ENCODE assay signal across 7 mouse cellular contexts in genomic region chr7:105810280-105810876, GRCm38 (mm10). TPM values are rescaled to one million over a fixed set of nuclear protein-coding genes. Genes with fewer than 3 reads are reported as not detected.
DNase-seq lines count a peak whose midpoint lies in the region; ATAC-seq and TF ChIP-seq lines count a peak whose summit lies in the region.

No protein-coding gene starts in this region.

- peaks cover 19% of the 10 kb centered on the region for H3K4me1 ChIP-seq in lung, adult 2 months (ENCODE audit: control insufficient read depth, insufficient read depth, low read length)
- H3K4me1 ChIP-seq in hindbrain, embryonic 11.5 days (replicated peaks; ENCODE audit: control insufficient read depth, insufficient read depth, low read length), result no peaks in the 10 kb centered on the region
- H3K4me1 ChIP-seq in midbrain, embryonic 12.5 days, result peaks cover 8% of the 10 kb centered on the region

- no peak for ATAC-seq in hindbrain, embryonic 11.5 days (ENCODE audit: low FRiP score)
- ATAC-seq in midbrain, embryonic 12.5 days (ENCODE audit: low FRiP score, low read depth), result no peak; the same call in 1 of the 2 replicates

- no peaks in the 10 kb centered on the region for H3K36me3 ChIP-seq in hindbrain, embryonic 11.5 days (ENCODE audit: control insufficient read depth, insufficient read depth, low read length)
- peaks cover 11% of the 10 kb centered on the region for H3K36me3 ChIP-seq in midbrain, embryonic 12.5 days

- no peaks in the 10 kb centered on the region for H3K9me3 ChIP-seq in hindbrain, embryonic 11.5 days (ENCODE audit: control insufficient read depth, low read length)
- no peaks in the 10 kb centered on the region for H3K9me3 ChIP-seq in midbrain, embryonic 12.5 days

- no peak for DNase-seq in lung, adult 2 months
- DNase-seq in lung, adult 18-20 months, result no peak
- peak; percentile 24 for DNase-seq in c-Kit-positive CD71-positive TER-119-positive erythroid progenitor cells, embryonic 14.5 days (ENCODE audit: low spot score)
- DNase-seq in hindbrain, embryonic 11.5 days (ENCODE audit: low spot score), result no peak
- DNase-seq in spleen, adult 18-20 months, result no peak
- no peak for DNase-seq in ovary, adult 18-20 months (ENCODE audit: low spot score)

- WGBS in lung, adult 2 months, result 1% methylated on average over 37 of the region's 37 CpGs
- 5% methylated on average over 37 of the region's 37 CpGs for WGBS in hindbrain, embryonic 11.5 days
- 5% methylated on average over 37 of the region's 37 CpGs for WGBS in midbrain, embryonic 12.5 days

- peak overlapping the region; percentile 81 for H3K4me3 ChIP-seq in lung, adult 2 months (replicated peaks; ENCODE audit: extremely low read depth, low read depth, low read length)
- peak overlapping the region; percentile 81 for H3K4me3 ChIP-seq in hindbrain, embryonic 11.5 days (ENCODE audit: low read depth, low read length)
- peak overlapping the region; percentile 63 for H3K4me3 ChIP-seq in midbrain, embryonic 12.5 days

- H3K27ac ChIP-seq in hindbrain, embryonic 11.5 days (ENCODE audit: low read depth, low read length), result peak overlapping the region; percentile 72
- peak overlapping the region; percentile 75 for H3K27ac ChIP-seq in midbrain, embryonic 12.5 days (replicated peaks)

- H3K4me2 ChIP-seq in hindbrain, embryonic 11.5 days (replicated peaks; ENCODE audit: low read depth, low read length), result peak overlapping the region; percentile 80
- peak overlapping the region; percentile 74 for H3K4me2 ChIP-seq in midbrain, embryonic 12.5 days (replicated peaks)

- peak overlapping the region; percentile 90 for H3K9ac ChIP-seq in hindbrain, embryonic 11.5 days (ENCODE audit: low read depth, low read length)
- H3K9ac ChIP-seq in midbrain, embryonic 12.5 days (replicated peaks), result peak overlapping the region; percentile 83

- no peak for TF ChIP-seq CTCF in lung, adult 2 months (IDR thresholded peaks at IDR 0.05; ENCODE audit: insufficient read depth, low read length)

- no peaks in the 10 kb centered on the region for H3K27me3 ChIP-seq in hindbrain, embryonic 11.5 days (ENCODE audit: control insufficient read depth, insufficient read depth, low read length)
- H3K27me3 ChIP-seq in midbrain, embryonic 12.5 days, result no peaks in the 10 kb centered on the region

- TF ChIP-seq POLR2A in lung, adult 2 months (IDR thresholded peaks at IDR 0.05; ENCODE audit: borderline replicate concordance, extremely low read depth, low read depth, low read length), result no peak

RNA-seq across cellular contexts. Expression of gene Mrpl17, which starts 0.5 kb away (rescaled TPM):
- polyA plus RNA-seq in lung, adult 2 months (2012; rRNA removed), result 142 and 172 TPM in 2 replicates
- 274 and 290 TPM in 2 replicates for polyA plus RNA-seq in hindbrain, embryonic 11.5 days (2014; fragmentation: Nextera tagmentation; extraction: Ambion mirVana)
- 220 and 231 TPM in 2 replicates for polyA plus RNA-seq in midbrain, embryonic 12.5 days (2016; fragmentation: Nextera tagmentation; extraction: Ambion mirVana)

RNA-seq across cellular contexts. Expression of gene Dchs1, which starts 22.9 kb away (rescaled TPM):
- polyA plus RNA-seq in lung, adult 2 months (2012; rRNA removed), result 13.9 and 14.8 TPM in 2 replicates
- polyA plus RNA-seq in hindbrain, embryonic 11.5 days (2014; fragmentation: Nextera tagmentation; extraction: Ambion mirVana), result 15.0 and 17.7 TPM in 2 replicates
- polyA plus RNA-seq in midbrain, embryonic 12.5 days (2016; fragmentation: Nextera tagmentation; extraction: Ambion mirVana), result 22.0 and 23.9 TPM in 2 replicates

RNA-seq across cellular contexts. Expression of gene Tpp1, which starts 58.3 kb away (rescaled TPM):
- 141 and 187 TPM in 2 replicates for polyA plus RNA-seq in lung, adult 2 months (2012; rRNA removed)
- 43.3 and 51.5 TPM in 2 replicates for polyA plus RNA-seq in hindbrain, embryonic 11.5 days (2014; fragmentation: Nextera tagmentation; extraction: Ambion mirVana)
- 44.4 and 56.7 TPM in 2 replicates for polyA plus RNA-seq in midbrain, embryonic 12.5 days (2016; fragmentation: Nextera tagmentation; extraction: Ambion mirVana)
